Mouse (Mus musculus) heart, postnatal 4 days (tissue): ENCODE results near the gene Flt3l. TPM values are rescaled to one million over a fixed set of nuclear protein-coding genes. Genes with fewer than 3 reads are reported as not detected.
"Not testable (repeated sequence)": the region's sequence is repeated elsewhere in the genome, so short reads cannot be mapped to it uniquely, and the experiment has no call there.

Experiments used
- DNase-seq: peaks from one replicate; pipeline ENCODE4 v3.0.0; 2021
- total RNA-seq, 2 experiments: library from RNA; stranded (reverse); gene quantifications; 2 replicates each; pipeline ENCODE4 v1.2.3; 2021

Flt3l gene
- total RNA-seq, 2 experiments from 2014 or later = 1.5 to 2.1 TPM

GRCm38 (mm10) chr7:45141914-45142313 lies 5.7 kb upstream of the Flt3l start:
- no peak for DNase-seq

DNA sequence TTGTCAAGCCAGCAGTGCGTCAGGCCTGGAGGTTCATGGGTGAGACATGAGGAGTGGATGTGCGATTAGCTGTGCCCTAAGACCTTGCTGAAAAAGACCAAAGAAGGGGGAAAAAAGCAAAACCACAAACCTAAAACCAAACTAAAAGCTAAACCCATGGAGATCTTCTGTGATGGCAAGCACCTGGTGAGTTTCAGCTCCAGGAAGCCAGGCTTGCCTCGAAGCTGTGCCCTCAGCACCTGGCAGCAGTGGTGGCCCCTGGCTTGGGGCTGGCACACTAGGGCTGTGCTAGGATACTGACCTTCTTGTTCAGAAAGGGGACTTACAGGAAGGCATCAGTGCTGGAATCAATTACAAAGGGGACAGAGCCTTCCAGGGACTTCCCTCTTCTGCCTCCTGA lies 5.1 kb upstream of the Flt3l start:
- DNase-seq = no peak

DNA sequence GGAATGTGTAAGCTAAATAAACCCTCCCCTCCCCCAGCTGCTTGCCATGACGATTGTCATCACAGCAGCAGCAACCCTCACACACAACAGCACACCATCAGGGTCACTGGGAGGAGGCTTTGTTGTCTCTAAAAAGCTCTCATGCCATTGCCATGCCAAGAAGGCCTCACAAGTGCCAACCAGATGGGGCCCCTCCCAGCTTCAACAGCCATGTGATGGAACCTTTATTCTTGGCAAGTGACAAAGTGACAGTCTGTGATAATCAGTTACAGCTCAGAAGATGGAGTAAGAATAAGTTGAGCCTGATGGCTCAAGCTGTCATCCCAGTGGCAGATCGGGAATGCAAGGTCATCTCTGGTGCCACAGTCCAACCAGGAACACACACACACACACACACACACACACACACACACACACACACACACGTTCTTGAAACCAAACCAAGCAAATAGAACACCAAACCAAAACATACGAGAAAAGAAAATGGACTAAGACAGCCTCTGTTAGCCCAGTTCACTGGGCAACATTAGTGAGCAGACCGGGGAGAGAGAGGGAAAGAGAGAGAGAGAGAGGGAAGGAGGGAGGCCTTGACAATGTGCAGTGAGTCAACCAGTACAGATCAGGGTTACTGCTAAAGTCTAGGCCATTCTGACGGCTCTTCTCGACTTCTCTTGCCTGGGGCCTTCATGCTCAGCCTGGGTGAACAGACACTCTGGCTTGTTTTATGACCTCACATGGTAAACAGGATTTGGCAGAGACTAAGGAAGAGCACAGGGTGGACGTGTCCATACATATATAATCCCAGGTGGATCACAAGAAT lies 3.9 kb upstream of the Flt3l start:
- no peak for DNase-seq

DNA sequence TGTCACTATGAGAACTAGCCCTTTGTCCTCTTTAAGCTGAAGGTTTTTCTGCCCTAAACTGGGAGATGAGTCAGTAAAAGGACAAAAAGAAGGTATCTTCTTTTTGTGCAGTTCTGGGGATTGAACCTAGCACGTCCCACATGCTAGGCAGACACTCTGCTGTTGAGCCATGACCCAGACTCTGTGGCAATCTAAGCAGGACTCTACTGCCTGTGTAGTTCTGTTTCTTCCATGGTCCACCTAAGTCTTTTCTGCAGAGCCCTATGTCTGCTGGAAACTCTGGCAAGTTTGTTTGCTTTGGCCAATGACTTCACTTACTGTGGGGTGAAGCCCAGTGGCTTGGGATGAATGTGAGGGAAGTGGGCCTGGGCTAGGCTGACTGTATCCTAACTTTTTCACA lies 2.2 kb upstream of the Flt3l start:
- DNase-seq = no peak

DNA sequence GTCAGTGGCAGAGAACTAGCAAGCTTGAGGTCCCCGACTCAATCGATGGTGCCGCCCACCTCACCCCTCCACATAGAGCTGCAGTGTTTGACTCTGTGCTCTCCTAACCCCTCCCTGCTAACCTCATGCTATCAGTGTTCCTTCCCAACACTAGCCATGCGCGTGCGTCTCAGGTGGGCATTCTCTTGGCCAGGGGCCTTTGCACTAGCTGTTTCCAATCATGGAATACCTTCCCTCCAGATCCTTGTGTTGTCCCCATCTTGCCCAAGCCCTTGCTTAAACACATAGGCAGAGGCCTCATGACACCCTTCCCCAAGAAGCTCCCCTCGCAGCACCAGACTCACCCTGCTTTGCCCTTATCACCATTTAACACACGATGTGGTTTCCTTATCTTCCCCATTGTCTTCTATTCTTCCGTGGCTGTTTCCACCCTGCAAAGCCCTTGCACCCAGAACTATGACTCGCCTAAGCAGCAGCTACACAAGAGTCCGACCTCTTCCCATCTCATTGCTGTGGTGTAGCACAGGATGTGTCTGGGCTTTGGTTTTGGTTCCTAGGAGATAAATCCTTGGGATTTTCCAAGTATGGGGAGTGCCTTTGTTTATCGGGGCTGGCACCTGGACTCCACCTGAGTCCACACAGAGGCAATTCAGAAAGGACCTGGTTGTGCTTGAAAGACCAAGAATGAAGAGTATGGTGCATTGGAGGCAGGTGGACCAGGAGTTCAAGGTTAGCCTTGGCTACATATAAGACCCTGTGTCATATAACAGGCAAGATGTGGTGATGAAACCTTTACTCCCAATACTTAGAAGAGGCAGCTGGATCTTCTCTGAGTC lies 1.2 kb upstream of the Flt3l start:
- no peak for DNase-seq

DNA sequence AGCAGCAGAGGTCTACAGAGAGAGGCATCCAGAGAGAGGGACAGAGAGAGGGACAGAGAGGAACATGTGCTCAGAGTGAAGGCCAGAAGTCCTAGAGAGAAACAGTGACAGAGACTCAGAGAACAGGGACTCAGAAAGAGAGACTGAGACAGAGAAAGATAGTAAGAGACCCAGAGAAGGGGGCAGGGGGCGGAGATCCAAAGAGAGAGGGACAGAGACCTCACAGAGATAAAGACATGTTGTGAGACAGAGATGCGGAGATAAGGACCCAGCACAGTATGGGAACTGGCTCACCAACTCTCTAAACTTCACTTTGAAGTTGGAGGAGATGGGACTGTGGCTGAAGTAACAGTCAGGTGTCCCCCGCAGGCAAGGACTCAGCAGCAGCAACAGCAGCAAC lies 862 bp downstream of the Flt3l start:
- DNase-seq = no peak

- DNase-seq = peak; percentile 48
Measured at GRCm38 (mm10) chr7:45134544-45135026, 1.6 kb downstream of the Flt3l start.

DNA sequence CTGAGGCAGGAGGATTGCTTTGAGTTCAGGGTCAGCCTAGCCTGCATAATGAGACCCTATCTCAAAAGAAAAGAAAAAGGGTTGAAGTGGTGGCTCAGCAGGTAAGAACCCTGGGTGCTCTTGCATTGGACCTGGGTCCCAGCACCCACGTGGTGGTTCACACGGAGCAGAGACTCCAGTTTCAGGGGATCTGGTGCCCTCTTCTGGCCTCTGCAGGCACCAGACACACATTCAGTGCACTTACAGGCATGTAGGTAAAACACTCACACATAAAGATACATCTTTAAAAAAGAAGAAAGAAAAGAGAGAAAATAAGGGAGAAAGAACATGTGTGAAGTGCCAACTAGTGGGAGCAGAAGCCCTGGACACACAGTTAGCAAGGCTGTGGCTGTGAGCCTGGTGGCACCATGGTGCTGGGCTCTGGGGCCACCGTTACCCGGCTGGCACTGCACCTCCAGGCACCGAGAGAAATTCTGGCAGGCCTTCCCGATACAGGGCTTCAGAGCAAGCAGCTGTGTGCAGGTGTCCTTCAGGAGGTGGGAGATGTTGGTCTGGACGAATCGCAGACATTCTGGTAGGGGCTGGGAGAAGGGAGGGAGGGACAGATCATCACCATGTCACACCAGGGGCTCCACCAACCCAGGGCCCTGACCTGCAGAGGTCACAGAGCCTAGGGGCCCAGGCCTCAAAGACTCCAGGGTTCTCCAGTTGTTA lies 2.6 kb downstream of the Flt3l start:
- DNase-seq = no peak

GRCm38 (mm10) chr7:45131850-45132249 lies 4.4 kb downstream of the Flt3l start:
- no peak for DNase-seq

DNA sequence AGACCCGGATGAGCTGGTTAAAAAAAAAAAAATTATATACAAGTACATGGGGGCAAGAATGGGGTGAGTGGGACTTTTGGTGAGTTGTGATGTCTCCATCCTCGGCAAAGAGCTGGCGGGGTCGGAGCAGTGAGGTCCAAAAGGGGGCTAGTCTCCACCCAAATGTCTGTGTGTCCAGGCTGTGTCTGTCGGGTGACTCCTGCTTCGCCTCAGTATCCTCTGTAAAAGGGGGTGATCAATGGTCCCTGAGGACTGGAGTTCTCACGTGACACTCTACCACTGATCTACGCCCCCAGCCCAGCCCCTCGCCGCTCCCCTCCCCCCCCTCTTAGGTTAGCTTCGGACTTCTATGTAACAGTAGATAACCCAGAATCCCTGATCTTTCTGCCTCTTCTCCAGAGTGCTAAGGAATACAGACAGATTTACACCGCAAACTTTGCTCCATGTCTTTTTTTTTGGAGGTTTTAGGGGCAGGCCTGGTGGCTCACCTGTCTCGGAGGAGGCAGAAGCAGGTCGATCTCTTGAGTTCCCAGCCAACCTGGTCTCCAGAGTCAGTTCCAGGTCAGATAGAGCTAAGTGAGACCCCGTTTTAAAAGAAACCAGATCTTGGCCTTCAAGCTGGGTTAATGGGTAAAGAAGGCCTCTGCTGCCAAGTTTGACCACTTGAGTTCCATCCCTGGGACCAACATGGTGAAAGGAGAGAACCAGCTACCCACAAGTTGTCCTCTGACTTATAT lies 6.3 kb downstream of the Flt3l start:
- DNase-seq = no peak

- peak; percentile 61 for DNase-seq
Measured at GRCm38 (mm10) chr7:45129318-45129717, 6.9 kb downstream of the Flt3l start.

DNA sequence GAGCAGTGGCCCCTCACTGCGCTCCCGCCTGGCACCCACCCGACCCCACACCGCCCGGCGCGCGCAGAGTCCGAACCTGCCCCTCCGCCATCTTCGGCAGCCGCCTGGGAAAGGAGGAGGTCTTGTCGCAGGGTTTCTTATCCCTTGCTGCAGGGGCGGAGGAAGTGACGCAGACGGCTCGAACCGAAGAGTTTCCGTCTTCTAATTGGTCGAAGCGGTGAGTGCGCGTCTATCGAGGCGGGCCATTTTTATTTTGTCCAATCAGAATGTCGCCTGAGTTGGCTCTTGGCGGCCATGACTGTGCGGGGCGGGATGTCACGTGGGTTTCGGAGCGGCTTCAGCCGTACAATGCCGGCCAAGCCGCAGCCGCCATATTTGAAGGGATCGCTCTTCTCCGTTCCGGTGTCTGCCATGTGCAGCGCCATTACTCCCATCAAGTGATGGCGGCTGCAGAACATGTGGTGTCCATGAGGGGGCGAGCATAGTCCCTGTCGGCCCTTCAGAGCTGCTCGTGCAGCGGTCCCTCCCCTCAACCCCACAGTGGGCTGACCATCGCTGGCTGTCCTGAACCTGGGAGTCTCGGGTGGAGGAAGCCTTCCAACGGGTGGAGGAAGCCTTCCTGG lies 7.5 kb downstream of the Flt3l start, which contains the start of gene Rpl13a:
Gene Rpl13a, minus strand, starts transcription at position 138 of the 623 bp plus-strand sequence.
- DNase-seq = peak; percentile 98

GRCm38 (mm10) chr7:45127700-45128224 lies 8.5 kb downstream of the Flt3l start:
- no peak for DNase-seq

DNA sequence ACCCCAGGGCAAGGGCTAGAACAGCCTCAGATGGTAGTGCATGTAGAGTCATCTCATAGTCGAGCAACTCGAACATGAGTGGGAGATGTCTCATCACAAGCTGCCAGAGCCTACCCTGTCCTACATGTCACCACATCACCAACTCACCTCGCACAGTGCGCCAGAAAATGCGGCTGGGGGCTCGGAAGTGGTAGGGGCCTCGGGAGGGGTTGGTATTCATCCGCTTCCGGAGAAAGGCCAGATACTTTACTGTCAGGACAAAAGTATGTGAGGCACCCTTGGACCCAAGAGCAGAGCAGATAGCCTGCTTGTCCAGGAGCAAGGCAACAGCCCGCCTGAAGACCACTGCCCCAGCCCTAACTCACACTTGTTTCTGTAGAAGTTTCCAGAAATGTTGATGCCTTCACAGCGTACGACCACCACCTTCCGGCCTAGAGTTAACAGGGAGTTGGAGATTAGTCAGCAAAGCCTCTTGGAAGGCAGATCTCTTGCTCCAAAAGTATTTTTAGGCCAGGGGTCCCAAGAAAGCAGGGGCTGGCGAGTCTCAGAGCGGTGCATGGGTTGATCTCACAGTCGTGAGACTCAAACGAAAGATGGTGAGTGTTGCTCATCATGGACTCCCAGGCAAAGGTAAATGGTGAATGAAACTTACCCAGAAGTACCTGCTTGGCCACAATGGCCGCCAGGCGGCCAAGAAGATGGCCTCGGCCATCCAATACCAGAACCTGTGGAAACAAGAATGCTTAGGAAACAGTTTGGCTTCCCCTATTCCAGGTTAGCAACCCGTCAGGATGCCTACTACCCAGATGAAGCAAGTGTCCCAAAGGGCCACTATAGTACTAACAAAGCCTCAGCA lies 9.2 kb downstream of the Flt3l start:
- DNase-seq = no peak

GRCm38 (mm10) chr7:45126147-45126843 lies 9.9 kb downstream of the Flt3l start:
- no peak for DNase-seq

GRCm38 (mm10) chr7:45125649-45126048 lies 10.6 kb downstream of the Flt3l start:
- DNase-seq = not testable (repeated sequence)

DNA sequence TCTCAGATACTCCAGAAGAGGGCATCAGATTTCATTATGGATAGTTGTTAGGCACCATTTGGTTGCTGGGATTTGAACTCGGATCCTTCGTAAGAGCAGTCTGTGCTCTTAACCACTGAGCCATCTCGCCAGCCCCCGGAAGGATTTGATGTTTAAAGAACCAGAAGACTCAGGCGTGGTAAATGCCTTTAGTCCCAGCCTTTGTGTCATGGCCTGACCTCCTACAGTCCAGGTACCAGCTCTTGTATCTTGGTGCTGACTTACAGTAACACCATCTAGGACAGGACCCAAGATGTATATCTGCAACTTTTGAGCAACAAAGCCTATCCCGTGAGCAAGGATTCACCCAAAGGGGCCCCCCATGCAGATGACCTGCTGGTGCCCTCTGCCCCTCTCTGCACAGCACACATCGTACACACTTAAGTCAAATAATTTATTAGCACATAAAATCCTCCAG lies 11.1 kb downstream of the Flt3l start:
- no peak for DNase-seq

DNA sequence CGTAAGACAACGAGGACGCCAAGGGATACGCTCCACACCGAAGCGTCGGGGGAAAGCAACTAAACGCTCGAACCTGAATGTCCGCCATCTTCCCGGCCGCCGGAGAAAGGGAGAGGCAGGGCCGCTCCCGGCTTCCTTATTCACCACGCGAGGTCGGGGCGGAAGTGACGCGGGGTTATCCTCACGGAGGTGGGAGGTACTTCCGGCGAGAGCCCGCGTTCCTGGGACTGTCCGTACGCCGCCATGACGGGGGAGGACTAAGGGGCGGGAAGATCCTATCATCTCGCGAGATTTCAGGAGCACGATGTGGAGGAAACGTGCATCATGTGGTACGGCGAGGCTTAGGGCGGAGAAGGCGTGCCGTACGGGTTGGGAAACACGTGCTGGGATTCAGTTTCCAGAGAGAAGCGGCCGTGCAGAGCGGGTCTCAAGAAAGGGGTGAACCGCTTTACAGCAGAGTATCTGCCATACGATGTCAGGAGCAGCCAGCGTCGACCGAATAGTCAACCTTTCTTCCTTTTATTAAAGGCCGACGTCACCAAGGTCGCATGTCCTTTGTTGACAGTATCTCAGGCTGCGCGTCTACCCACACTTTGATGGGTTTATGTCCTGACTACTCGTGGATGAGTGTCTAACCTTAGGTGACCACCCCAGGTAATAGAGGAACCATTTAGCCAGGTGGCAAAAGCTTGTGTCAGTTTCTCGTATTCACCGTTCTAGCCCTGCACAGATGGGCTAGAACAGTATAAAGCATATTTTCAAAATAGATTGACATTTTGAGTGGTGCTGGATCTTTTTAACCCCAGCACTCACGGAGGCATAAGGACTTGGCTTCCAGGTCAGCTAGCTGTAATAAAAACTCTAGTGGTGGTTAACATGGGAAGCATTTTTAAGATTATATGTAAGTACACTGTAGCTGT lies 11.7 kb downstream of the Flt3l start, which contains the start of gene Rps11:
Gene Rps11, minus strand, starts transcription at position 216 of the 920 bp plus-strand sequence.
- DNase-seq = peak; percentile 99
